Mouse (Mus musculus): Measurements from ENCODE around the gene Dpm3. TPM values are rescaled to one million over a fixed set of nuclear protein-coding genes. Genes with fewer than 3 reads are reported as not detected.
A peak's percentile ranks its signal among the peaks of the same experiment; 100 is the strongest.

The Dpm3 gene
- polyA plus RNA-seq, 1 experiment from 2014 or later, result 120 TPM

- Histone ChIP-seq H3K9ac (ENCODE audit: low read depth, low read length) (peak within 1 kb of the TSS; percentile 90), H3K4me2 (replicated peaks; ENCODE audit: low read depth) (peak within 1 kb of the TSS; percentile 93), H3K4me3 (ENCODE audit: low read depth, low read length) (peak within 1 kb of the TSS; percentile 77), H3K4me1 (replicated peaks; ENCODE audit: control insufficient read depth, insufficient read depth, low read length) (0 out of 2 replicates have a peak, but pooled peaks cover 4% of the 10 kb centered on the region), H3K9me3 (ENCODE audit: control insufficient read depth) (no peaks in the 10 kb centered on the region), H3K27me3 (replicated peaks; ENCODE audit: control insufficient read depth, insufficient read depth, low read length) (no peaks in the 10 kb centered on the region), H3K36me3 (ENCODE audit: control insufficient read depth, insufficient read depth) (peaks cover 4% of the 10 kb centered on the region; the same call in 1 of the 2 replicates), H3K27ac (ENCODE audit: low read depth, low read length) (peak within 1 kb of the TSS; percentile 95)
- WGBS, result under 1% methylated on average over 52 of the region's 52 CpGs
- peak; percentile 23; the same call in 1 of the 2 replicates for TF ChIP-seq CTCF (IDR thresholded peaks at IDR 0.05; ENCODE audit: low read depth)
- ATAC-seq, result peak; percentile 89
These were observed 21.7 kb downstream of the Dpm3 start, which contains the start of gene Efna1 for GRCm38 (mm10) chr3:89280606-89281511. Gene Efna1, minus strand, starts transcription at chr3:89281142.

- no peak; the same call in 1 of the 2 replicates for ATAC-seq
These were observed 22.6 kb downstream of the Dpm3 start for GRCm38 (mm10) chr3:89281579-89282290.

GRCm38 (mm10) chr3:89282291-89282643, 23.1 kb downstream of the Dpm3 start:
- Histone ChIP-seq H3K4me3 (ENCODE audit: low read depth, low read length) (no peak overlapping the region), H3K4me1 (replicated peaks; ENCODE audit: control insufficient read depth, insufficient read depth, low read length) (no peaks in the 10 kb centered on the region), H3K9ac (ENCODE audit: low read depth, low read length) (no peak overlapping the region), H3K4me2 (replicated peaks; ENCODE audit: low read depth) (no peak overlapping the region), H3K27me3 (replicated peaks; ENCODE audit: control insufficient read depth, insufficient read depth, low read length) (no peaks in the 10 kb centered on the region), H3K36me3 (ENCODE audit: control insufficient read depth, insufficient read depth) (no peaks in the 10 kb centered on the region), H3K9me3 (ENCODE audit: control insufficient read depth) (no peaks in the 10 kb centered on the region), H3K27ac (ENCODE audit: low read depth, low read length) (no peak overlapping the region)
- WGBS, result 27% methylated on average over 4 of the region's 4 CpGs
- no peak for TF ChIP-seq CTCF (IDR thresholded peaks at IDR 0.05; ENCODE audit: low read depth)
- ATAC-seq, result no peak

More at GRCm38 (mm10) chr3:89281579-89282290, 22.6 kb downstream of the Dpm3 start:
- Histone ChIP-seq H3K9me3 (ENCODE audit: control insufficient read depth) (no peaks in the 10 kb centered on the region), H3K27me3 (replicated peaks; ENCODE audit: control insufficient read depth, insufficient read depth, low read length) (no peaks in the 10 kb centered on the region), H3K36me3 (ENCODE audit: control insufficient read depth, insufficient read depth) (no peaks in the 10 kb centered on the region), H3K27ac (ENCODE audit: low read depth, low read length) (peak overlapping the region; percentile 92), H3K4me3 (ENCODE audit: low read depth, low read length) (no peak overlapping the region), H3K4me1 (replicated peaks; ENCODE audit: control insufficient read depth, insufficient read depth, low read length) (no peaks in the 10 kb centered on the region), H3K9ac (ENCODE audit: low read depth, low read length) (peak overlapping the region; percentile 23; the same call in 1 of the 2 replicates), H3K4me2 (replicated peaks; ENCODE audit: low read depth) (peak overlapping the region; percentile 93)
- TF ChIP-seq CTCF (IDR thresholded peaks at IDR 0.05; ENCODE audit: low read depth), result peak; percentile 98
- WGBS, result 13% methylated on average over 20 of the region's 20 CpGs

- no peak overlapping the region for H3K9ac ChIP-seq (ENCODE audit: low read depth, low read length)
- H3K4me1 ChIP-seq (replicated peaks; ENCODE audit: control insufficient read depth, insufficient read depth, low read length), result no peaks in the 10 kb centered on the region
These were observed 25.1 kb downstream of the Dpm3 start for GRCm38 (mm10) chr3:89284261-89284660.

GRCm38 (mm10) chr3:89285526-89285925, 26.4 kb downstream of the Dpm3 start:
- Histone ChIP-seq H3K36me3 (ENCODE audit: control insufficient read depth, insufficient read depth) (no peaks in the 10 kb centered on the region), H3K27ac (ENCODE audit: low read depth, low read length) (no peak overlapping the region), H3K27me3 (replicated peaks; ENCODE audit: control insufficient read depth, insufficient read depth, low read length) (no peaks in the 10 kb centered on the region), H3K9me3 (ENCODE audit: control insufficient read depth) (no peaks in the 10 kb centered on the region), H3K4me2 (replicated peaks; ENCODE audit: low read depth) (no peak overlapping the region), H3K4me1 (replicated peaks; ENCODE audit: control insufficient read depth, insufficient read depth, low read length) (no peaks in the 10 kb centered on the region), H3K9ac (ENCODE audit: low read depth, low read length) (no peak overlapping the region), H3K4me3 (ENCODE audit: low read depth, low read length) (no peak overlapping the region)
- WGBS, result 63% methylated on average over 2 of the region's 2 CpGs
- no peak for TF ChIP-seq CTCF (IDR thresholded peaks at IDR 0.05; ENCODE audit: low read depth)
- no peak for ATAC-seq

More at GRCm38 (mm10) chr3:89284261-89284660, 25.1 kb downstream of the Dpm3 start:
- no peak overlapping the region for H3K4me2 ChIP-seq (replicated peaks; ENCODE audit: low read depth)
- TF ChIP-seq CTCF (IDR thresholded peaks at IDR 0.05; ENCODE audit: low read depth), result no peak
- no peaks in the 10 kb centered on the region for H3K9me3 ChIP-seq (ENCODE audit: control insufficient read depth)
- 72% methylated on average over 3 of the region's 3 CpGs for WGBS
- no peak for ATAC-seq
- no peak overlapping the region for H3K4me3 ChIP-seq (ENCODE audit: low read depth, low read length)
- H3K27ac ChIP-seq (ENCODE audit: low read depth, low read length), result no peak overlapping the region
- H3K27me3 ChIP-seq (replicated peaks; ENCODE audit: control insufficient read depth, insufficient read depth, low read length), result no peaks in the 10 kb centered on the region
- H3K36me3 ChIP-seq (ENCODE audit: control insufficient read depth, insufficient read depth), result no peaks in the 10 kb centered on the region

GRCm38 (mm10) chr3:89287286-89287685, 28.1 kb downstream of the Dpm3 start:
- no peak for ATAC-seq
- Histone ChIP-seq H3K4me2 (replicated peaks; ENCODE audit: low read depth) (no peak overlapping the region), H3K4me3 (ENCODE audit: low read depth, low read length) (no peak overlapping the region), H3K27me3 (replicated peaks; ENCODE audit: control insufficient read depth, insufficient read depth, low read length) (no peaks in the 10 kb centered on the region), H3K27ac (ENCODE audit: low read depth, low read length) (no peak overlapping the region), H3K4me1 (replicated peaks; ENCODE audit: control insufficient read depth, insufficient read depth, low read length) (no peaks in the 10 kb centered on the region; the same call in 1 of the 2 replicates), H3K9me3 (ENCODE audit: control insufficient read depth) (no peaks in the 10 kb centered on the region), H3K36me3 (ENCODE audit: control insufficient read depth, insufficient read depth) (no peaks in the 10 kb centered on the region), H3K9ac (ENCODE audit: low read depth, low read length) (no peak overlapping the region)
- 69% methylated on average over 5 of the region's 5 CpGs for WGBS
- no peak for TF ChIP-seq CTCF (IDR thresholded peaks at IDR 0.05; ENCODE audit: low read depth)

Measured in intestine, postnatal 0 days (tissue).